Mouse (Mus musculus) kidney, embryonic 15.5 days (tissue): ENCODE results near the gene Bank1. TPM values are rescaled to one million over a fixed set of nuclear protein-coding genes. Genes with fewer than 3 reads are reported as not detected.
A peak's percentile ranks its signal among the peaks of the same experiment; 100 is the strongest.

Experiments used
- ATAC-seq: fragments of 200-750 bp; cut with Nextera tagmentation; replicated peaks from 2 replicates; pipeline ENCODE4 v1.8.0; 2017; ENCODE audit warnings: moderate TSS enrichment; ENCODE audit not compliant: low FRiP score
- H3K27ac ChIP-seq: fragments of 300-500 bp; sonication (generic); 2 replicates; pipeline ENCODE4 v1.5.1; 2015; ENCODE audit warnings: mild to moderate bottlenecking, inconsistent platforms
- H3K27me3 ChIP-seq: fragments of 300-500 bp; sonication (generic); 2 replicates; pipeline ENCODE4 v1.6.1; 2015; ENCODE audit warnings: inconsistent platforms
- H3K36me3 ChIP-seq: fragments of 300-500 bp; sonication (generic); 2 replicates; pipeline ENCODE4 v1.6.1; 2015; ENCODE audit warnings: inconsistent platforms
- H3K4me1 ChIP-seq: fragments of 300-500 bp; sonication (generic); 2 replicates; pipeline ENCODE4 v1.6.1; 2015; ENCODE audit warnings: inconsistent platforms
- H3K4me2 ChIP-seq: fragments of 300-500 bp; sonication (generic); 2 replicates; pipeline ENCODE4 v1.6.1; 2015; ENCODE audit warnings: moderate library complexity, mild to moderate bottlenecking, inconsistent platforms
- H3K4me3 ChIP-seq: fragments of 300-500 bp; sonication (generic); replicated peaks from 2 replicates; pipeline ENCODE4 v1.5.1; 2015; ENCODE audit warnings: mild to moderate bottlenecking, inconsistent platforms
- H3K9ac ChIP-seq: fragments of 300-500 bp; sonication (generic); 2 replicates; pipeline ENCODE4 v1.6.1; 2015; ENCODE audit warnings: mild to moderate bottlenecking, inconsistent platforms
- H3K9me3 ChIP-seq: fragments of 300-500 bp; sonication (generic); replicated peaks from 2 replicates; pipeline ENCODE4 v1.6.1; 2016; ENCODE audit warnings: inconsistent platforms
- WGBS: fragments of 180-500 bp; shearing (Covaris S2); methylation state at CpG from one replicate; pipeline ENCODE4 v1.1.7; 2015; ENCODE audit warnings: mixed read lengths; 5-methylcytosine and 5-hydroxymethylcytosine counted together
- polyA plus RNA-seq: library from polyadenylated mRNA; unstranded; fragments of >200 nt; fragmentation: Nextera tagmentation; extraction: Ambion mirVana; gene quantifications from 2 replicates; pipeline ENCODE4 v1.2.1, GENCODE M21; 2015

Bank1 gene
- polyA plus RNA-seq, 1 experiment from 2014 or later = 1.1 TPM

GRCm38 (mm10) chr3:136086431-136086830, 239.4 kb downstream of the Bank1 start:
- no peak for ATAC-seq
- H3K9ac ChIP-seq = no peak overlapping the region
- WGBS = 74% methylated on average over 5 of the region's 5 CpGs

GRCm38 (mm10) chr3:136085077-136085476, 240.8 kb downstream of the Bank1 start:
- ATAC-seq = no peak
- H3K4me1 ChIP-seq = 0 out of 2 replicates have a peak, but pooled peaks cover 10% of the 10 kb centered on the region

More at GRCm38 (mm10) chr3:136086431-136086830, 239.4 kb downstream of the Bank1 start:
- Histone ChIP-seq H3K4me1 (0 out of 2 replicates have a peak, but pooled peaks cover 9% of the 10 kb centered on the region), H3K27me3 (no peaks in the 10 kb centered on the region), H3K9me3 (no peaks in the 10 kb centered on the region), H3K4me2 (no peak overlapping the region), H3K4me3 (no peak overlapping the region), H3K27ac (no peak overlapping the region), H3K36me3 (no peaks in the 10 kb centered on the region)

GRCm38 (mm10) chr3:136084066-136084465, 241.8 kb downstream of the Bank1 start:
- Histone ChIP-seq H3K9ac (no peak overlapping the region), H3K9me3 (no peaks in the 10 kb centered on the region), H3K4me1 (0 out of 2 replicates have a peak, but pooled peaks cover 10% of the 10 kb centered on the region), H3K4me3 (no peak overlapping the region), H3K27ac (no peak overlapping the region), H3K36me3 (no peaks in the 10 kb centered on the region), H3K4me2 (no peak overlapping the region), H3K27me3 (no peaks in the 10 kb centered on the region)
- 37% methylated on average over 5 of the region's 5 CpGs for WGBS
- ATAC-seq = no peak

More at GRCm38 (mm10) chr3:136085077-136085476, 240.8 kb downstream of the Bank1 start:
- 55% methylated on average over 1 of the region's 1 CpGs for WGBS
- Histone ChIP-seq H3K4me2 (no peak overlapping the region), H3K9ac (no peak overlapping the region), H3K4me3 (no peak overlapping the region), H3K27me3 (no peaks in the 10 kb centered on the region), H3K9me3 (no peaks in the 10 kb centered on the region), H3K36me3 (no peaks in the 10 kb centered on the region), H3K27ac (no peak overlapping the region)

- Histone ChIP-seq H3K4me2 (no peak overlapping the region), H3K27ac (peak overlapping the region; percentile 42), H3K36me3 (no peaks in the 10 kb centered on the region), H3K27me3 (no peaks in the 10 kb centered on the region), H3K9ac (no peak overlapping the region), H3K9me3 (no peaks in the 10 kb centered on the region), H3K4me1 (0 out of 2 replicates have a peak, but pooled peaks cover 10% of the 10 kb centered on the region), H3K4me3 (no peak overlapping the region)
- 22% methylated on average over 1 of the region's 1 CpGs for WGBS
- ATAC-seq = peak; percentile 87
Observed at GRCm38 (mm10) chr3:136081264-136081663, 244.6 kb downstream of the Bank1 start.

GRCm38 (mm10) chr3:136078535-136078934, 247.3 kb downstream of the Bank1 start:
- no peak overlapping the region for H3K4me2 ChIP-seq
- H3K9ac ChIP-seq = no peak overlapping the region
- H3K27ac ChIP-seq = no peak overlapping the region
- H3K4me3 ChIP-seq = no peak overlapping the region
- 0 out of 2 replicates have a peak, but pooled peaks cover 3% of the 10 kb centered on the region for H3K4me1 ChIP-seq
- no peaks in the 10 kb centered on the region for H3K36me3 ChIP-seq
- no peak for ATAC-seq
- H3K9me3 ChIP-seq = no peaks in the 10 kb centered on the region
- WGBS = 75% methylated on average over 2 of the region's 2 CpGs
- no peaks in the 10 kb centered on the region for H3K27me3 ChIP-seq

GRCm38 (mm10) chr3:136070394-136070793, 255.5 kb downstream of the Bank1 start:
- Histone ChIP-seq H3K9ac (no peak overlapping the region), H3K36me3 (no peaks in the 10 kb centered on the region), H3K27ac (no peak overlapping the region), H3K27me3 (no peaks in the 10 kb centered on the region), H3K4me3 (no peak overlapping the region), H3K4me1 (no peaks in the 10 kb centered on the region), H3K9me3 (no peaks in the 10 kb centered on the region), H3K4me2 (no peak overlapping the region)
- 81% methylated on average over 3 of the region's 3 CpGs for WGBS
- ATAC-seq = no peak

- Histone ChIP-seq H3K27ac (no peak overlapping the region), H3K4me2 (no peak overlapping the region), H3K9ac (no peak overlapping the region), H3K4me3 (no peak overlapping the region), H3K27me3 (no peaks in the 10 kb centered on the region), H3K9me3 (no peaks in the 10 kb centered on the region), H3K36me3 (no peaks in the 10 kb centered on the region), H3K4me1 (no peaks in the 10 kb centered on the region)
- 81% methylated on average over 2 of the region's 2 CpGs for WGBS
- ATAC-seq = no peak
Observed at GRCm38 (mm10) chr3:136061907-136062306, 264.0 kb downstream of the Bank1 start.

- Histone ChIP-seq H3K9me3 (no peaks in the 10 kb centered on the region), H3K36me3 (no peaks in the 10 kb centered on the region), H3K9ac (no peak overlapping the region), H3K27ac (no peak overlapping the region), H3K4me3 (no peak overlapping the region), H3K4me1 (no peaks in the 10 kb centered on the region), H3K27me3 (no peaks in the 10 kb centered on the region), H3K4me2 (no peak overlapping the region)
- ATAC-seq = no peak
- 79% methylated on average over 3 of the region's 3 CpGs for WGBS
Observed at GRCm38 (mm10) chr3:136050635-136051034, 275.2 kb downstream of the Bank1 start.

GRCm38 (mm10) chr3:136050215-136050614, 275.7 kb downstream of the Bank1 start:
- H3K27ac ChIP-seq = no peak overlapping the region
- H3K4me1 ChIP-seq = no peaks in the 10 kb centered on the region
- H3K9ac ChIP-seq = no peak overlapping the region
- no peaks in the 10 kb centered on the region for H3K27me3 ChIP-seq
- no peak overlapping the region for H3K4me2 ChIP-seq
- no peak overlapping the region for H3K4me3 ChIP-seq
- no peaks in the 10 kb centered on the region for H3K36me3 ChIP-seq
- 96% methylated on average over 6 of the region's 6 CpGs for WGBS
- ATAC-seq = no peak
- no peaks in the 10 kb centered on the region for H3K9me3 ChIP-seq

GRCm38 (mm10) chr3:136048026-136048425, 277.8 kb downstream of the Bank1 start:
- Histone ChIP-seq H3K27ac (no peak overlapping the region), H3K9me3 (no peaks in the 10 kb centered on the region), H3K9ac (no peak overlapping the region), H3K4me2 (no peak overlapping the region), H3K4me1 (no peaks in the 10 kb centered on the region), H3K4me3 (no peak overlapping the region), H3K27me3 (no peaks in the 10 kb centered on the region), H3K36me3 (no peaks in the 10 kb centered on the region)
- WGBS = 77% methylated on average over 4 of the region's 4 CpGs
- ATAC-seq = no peak

- no peak overlapping the region for H3K9ac ChIP-seq
- no peak overlapping the region for H3K27ac ChIP-seq
- H3K36me3 ChIP-seq = no peaks in the 10 kb centered on the region
- H3K27me3 ChIP-seq = no peaks in the 10 kb centered on the region
- H3K4me3 ChIP-seq = no peak overlapping the region
- H3K4me2 ChIP-seq = no peak overlapping the region
- H3K4me1 ChIP-seq = no peaks in the 10 kb centered on the region
- ATAC-seq = no peak
- no peaks in the 10 kb centered on the region for H3K9me3 ChIP-seq
- WGBS = 86% methylated on average over 2 of the region's 2 CpGs
Observed at GRCm38 (mm10) chr3:136045381-136045780, 280.5 kb downstream of the Bank1 start.

GRCm38 (mm10) chr3:136040041-136040440, 285.8 kb downstream of the Bank1 start:
- 98% methylated on average over 2 of the region's 2 CpGs for WGBS
- no peaks in the 10 kb centered on the region for H3K9me3 ChIP-seq
- no peak overlapping the region for H3K4me3 ChIP-seq
- no peaks in the 10 kb centered on the region for H3K36me3 ChIP-seq
- no peak for ATAC-seq
- no peaks in the 10 kb centered on the region for H3K4me1 ChIP-seq
- no peak overlapping the region for H3K27ac ChIP-seq
- H3K27me3 ChIP-seq = no peaks in the 10 kb centered on the region
- H3K9ac ChIP-seq = no peak overlapping the region
- no peak overlapping the region for H3K4me2 ChIP-seq

- Histone ChIP-seq H3K4me2 (no peak overlapping the region), H3K27me3 (no peaks in the 10 kb centered on the region), H3K4me1 (no peaks in the 10 kb centered on the region), H3K9ac (no peak overlapping the region), H3K36me3 (no peaks in the 10 kb centered on the region), H3K4me3 (no peak overlapping the region), H3K9me3 (no peaks in the 10 kb centered on the region), H3K27ac (no peak overlapping the region)
- WGBS = 92% methylated on average over 6 of the region's 6 CpGs
- ATAC-seq = no peak
Observed at GRCm38 (mm10) chr3:136039446-136039845, 286.4 kb downstream of the Bank1 start.
